Mouse (Mus musculus) olfactory bulb, adult 2 months (tissue): ENCODE results near the gene Opcml. TPM values are rescaled to one million over a fixed set of nuclear protein-coding genes. Genes with fewer than 3 reads are reported as not detected.
A peak's percentile ranks its signal among the peaks of the same experiment; 100 is the strongest.

Experiments
- H3K27ac ChIP-seq: fragments of 200-500 bp; 2 replicates; pipeline ENCODE4 v1.5.1; 2012; ENCODE audit warnings: low read depth, low read length; ENCODE audit not compliant: insufficient read depth
- H3K4me1 ChIP-seq: fragments of 200-500 bp; 2 replicates; pipeline ENCODE4 v1.6.1; 2012; ENCODE audit warnings: low read length; ENCODE audit not compliant: control insufficient read depth, insufficient read depth
- H3K4me3 ChIP-seq: fragments of 200-500 bp; 2 replicates; pipeline ENCODE4 v1.5.1; 2012; ENCODE audit warnings: mild to moderate bottlenecking, low read depth, low read length, moderate library complexity; ENCODE audit not compliant: insufficient read depth
- CTCF ChIP-seq: fragments of 200-500 bp; IDR thresholded peaks from 2 replicates; pipeline ENCODE4 v1.5.1; 2012; ENCODE audit warnings: low read depth, mild to moderate bottlenecking, low read length, moderate library complexity; ENCODE audit not compliant: insufficient read depth
- POLR2A ChIP-seq: fragments of 200-500 bp; IDR thresholded peaks from 2 replicates; pipeline ENCODE4 v1.6.1; 2012; ENCODE audit warnings: mild to moderate bottlenecking, low read depth, low read length, moderate library complexity; ENCODE audit not compliant: insufficient read depth
- WGBS: fragments of 180-500 bp; shearing (Covaris S2); methylation state at CpG from one replicate; pipeline ENCODE4 v1.1.7; 2018; 5-methylcytosine and 5-hydroxymethylcytosine counted together
- polyA plus RNA-seq: library from polyadenylated mRNA; stranded (reverse); fragments of >200 nt; gene quantifications from 2 replicates; pipeline ENCODE4 v1.2.4, GENCODE M21; 2012; ENCODE audit warnings: low replicate concordance; ENCODE audit not compliant: missing spikeins, insufficient read depth, insufficient read length

Opcml gene
- polyA plus RNA-seq, 1 experiment = not detected

GRCm38 (mm10) chr9:28686942-28687611, 896.5 kb downstream of the Opcml start:
- Histone ChIP-seq H3K4me3 (no peak overlapping the region), H3K27ac (no peak overlapping the region), H3K4me1 (no peaks in the 10 kb centered on the region)
- 44% methylated on average over 7 of the region's 7 CpGs for WGBS
- TF ChIP-seq POLR2A = no peak
- no peak for TF ChIP-seq CTCF

- H3K4me1 ChIP-seq = peaks cover 2% of the 10 kb centered on the region; the same call in 1 of the 2 replicates
- WGBS = 77% methylated on average over 2 of the region's 2 CpGs
- no peak for TF ChIP-seq POLR2A
- TF ChIP-seq CTCF = no peak
- no peak overlapping the region for H3K4me3 ChIP-seq
- H3K27ac ChIP-seq = no peak overlapping the region
Measured at GRCm38 (mm10) chr9:28690134-28690533, 899.6 kb downstream of the Opcml start.

- WGBS = 91% methylated on average over 4 of the region's 4 CpGs
- Histone ChIP-seq H3K27ac (no peak overlapping the region), H3K4me1 (no peaks in the 10 kb centered on the region), H3K4me3 (no peak overlapping the region)
- no peak for TF ChIP-seq CTCF
- no peak for TF ChIP-seq POLR2A
Measured at GRCm38 (mm10) chr9:28705796-28706195, 915.2 kb downstream of the Opcml start.

- no peak for TF ChIP-seq CTCF
- TF ChIP-seq POLR2A = no peak
- WGBS = 94% methylated on average over 2 of the region's 2 CpGs
- H3K4me3 ChIP-seq = no peak overlapping the region
Measured at GRCm38 (mm10) chr9:28714544-28714943, 924.0 kb downstream of the Opcml start.

GRCm38 (mm10) chr9:28720186-28720585, 929.6 kb downstream of the Opcml start:
- WGBS = 99% methylated on average over 2 of the region's 2 CpGs
- Histone ChIP-seq H3K4me1 (no peaks in the 10 kb centered on the region), H3K27ac (no peak overlapping the region), H3K4me3 (no peak overlapping the region)
- no peak for TF ChIP-seq POLR2A
- TF ChIP-seq CTCF = no peak

More at GRCm38 (mm10) chr9:28714544-28714943, 924.0 kb downstream of the Opcml start:
- Histone ChIP-seq H3K27ac (no peak overlapping the region), H3K4me1 (no peaks in the 10 kb centered on the region)

- WGBS = 74% methylated on average over 10 of the region's 10 CpGs
- H3K27ac ChIP-seq = no peak overlapping the region
- H3K4me1 ChIP-seq = no peaks in the 10 kb centered on the region
- no peak overlapping the region for H3K4me3 ChIP-seq
- TF ChIP-seq POLR2A = no peak
- no peak for TF ChIP-seq CTCF
Measured at GRCm38 (mm10) chr9:28731811-28732602, 941.4 kb downstream of the Opcml start.

- Histone ChIP-seq H3K4me3 (no peak overlapping the region), H3K4me1 (no peaks in the 10 kb centered on the region), H3K27ac (peak overlapping the region; percentile 69)
- 43% methylated on average over 2 of the region's 2 CpGs for WGBS
- TF ChIP-seq CTCF = no peak
- TF ChIP-seq POLR2A = no peak
Measured at GRCm38 (mm10) chr9:28737955-28738354, 947.4 kb downstream of the Opcml start.

- H3K4me3 ChIP-seq = no peak overlapping the region
- no peak for TF ChIP-seq CTCF
- no peak for TF ChIP-seq POLR2A
- H3K27ac ChIP-seq = peak overlapping the region; percentile 82
- WGBS = 14% methylated on average over 1 of the region's 1 CpGs
- no peaks in the 10 kb centered on the region for H3K4me1 ChIP-seq
Measured at GRCm38 (mm10) chr9:28738451-28738860, 947.9 kb downstream of the Opcml start.

GRCm38 (mm10) chr9:28744771-28745170, 954.2 kb downstream of the Opcml start:
- WGBS = 41% methylated on average over 3 of the region's 3 CpGs
- no peak overlapping the region for H3K27ac ChIP-seq
- no peaks in the 10 kb centered on the region for H3K4me1 ChIP-seq
- no peak for TF ChIP-seq CTCF
- no peak for TF ChIP-seq POLR2A
- no peak overlapping the region for H3K4me3 ChIP-seq
